Mouse (Mus musculus) macrophage (primary cell): Measurements from ENCODE around the gene Elmod3. TPM values are rescaled to one million over a fixed set of nuclear protein-coding genes. Genes with fewer than 3 reads are reported as not detected.
"Not testable (repeated sequence)": the region's sequence is repeated elsewhere in the genome, so short reads cannot be mapped to it uniquely, and the experiment has no call there.

ENCODE experiments used
- H3K27ac ChIP-seq: fragments of 350-480 bp; formaldehyde crosslinking; 2 replicates; pipeline ENCODE4 v1.9.0; 2021
- H3K36me3 ChIP-seq: fragments of 350-480 bp; formaldehyde crosslinking; 2 replicates; pipeline ENCODE4 v1.9.0; 2021; ENCODE audit errors: inconsistent target
- H3K4me3 ChIP-seq: fragments of 350-480 bp; formaldehyde crosslinking; 2 replicates; pipeline ENCODE4 v1.9.0; 2021; ENCODE audit errors: inconsistent target
- H3K79me2 ChIP-seq: fragments of 350-480 bp; formaldehyde crosslinking; 2 replicates; pipeline ENCODE4 v1.9.0; 2021; ENCODE audit errors: inconsistent target
- WGBS: methylation state at CpG from one replicate; pipeline ENCODE4 v1.1.7; 2026; ENCODE audit warnings: inconsistent platforms; ENCODE audit not compliant: missing documents; 5-methylcytosine and 5-hydroxymethylcytosine counted together
- polyA plus RNA-seq: library from polyadenylated mRNA; stranded (reverse); fragments of 250-400 nt; gene quantifications from 3 replicates; pipeline ENCODE4 v1.2.4, GENCODE M21; 2018; ENCODE audit warnings: inconsistent platforms

The Elmod3 gene
- polyA plus RNA-seq, 1 experiment from 2014 or later: 7.3 TPM

- Histone ChIP-seq H3K4me3 (peak within 1 kb of the TSS; percentile 49), H3K36me3 (no peaks in the 10 kb centered on the region), H3K79me2 (peaks cover 33% of the 10 kb centered on the region), H3K27ac (peak within 1 kb of the TSS; percentile 77)
- WGBS: 1% methylated on average over 22 of the region's 23 CpGs
Observed at GRCm38 (mm10) chr6:72544283-72544987, 53.8 kb downstream of the Elmod3 start, which contains the start of gene Capg. Gene Capg, plus strand, starts transcription at chr6:72544391.

- Histone ChIP-seq H3K36me3 (no peaks in the 10 kb centered on the region), H3K4me3 (no peak overlapping the region), H3K79me2 (peaks cover 31% of the 10 kb centered on the region), H3K27ac (peak overlapping the region; percentile 77; the same call in 1 of the 2 replicates)
- 86% methylated on average over 12 of the region's 12 CpGs for WGBS
Observed at GRCm38 (mm10) chr6:72543265-72543850, 54.9 kb downstream of the Elmod3 start.

DNA sequence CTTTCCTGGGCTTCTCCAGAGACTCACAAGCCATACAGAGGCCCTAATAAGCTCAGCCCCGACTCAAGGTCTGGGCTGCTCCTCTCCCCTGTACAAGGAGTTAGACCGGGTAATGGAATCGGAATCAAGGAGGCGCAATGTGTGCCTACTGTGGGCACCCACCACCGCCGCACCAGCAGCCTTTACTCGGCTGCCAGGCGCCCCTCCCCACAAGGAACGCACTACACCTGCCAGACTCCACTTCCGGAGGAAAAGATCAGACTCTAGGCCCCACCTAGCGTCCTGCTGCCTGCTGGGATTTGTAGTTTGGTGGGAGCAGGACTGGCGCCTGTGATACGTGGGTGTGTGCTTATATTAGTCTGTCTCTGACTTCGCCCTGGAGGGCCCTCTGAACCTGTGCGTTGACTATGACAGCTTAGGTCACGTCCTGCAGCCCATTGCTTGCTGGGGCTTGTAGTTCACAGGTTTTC lies 59.6 kb downstream of the Elmod3 start:
- Histone ChIP-seq H3K36me3 (no peaks in the 10 kb centered on the region), H3K27ac (0 out of 2 replicates have a peak overlapping the region, but pooled peaks have one; percentile 3), H3K4me3 (peak overlapping the region; percentile 40), H3K79me2 (no peaks in the 10 kb centered on the region)
- 5% methylated on average over 16 of the region's 16 CpGs for WGBS

DNA sequence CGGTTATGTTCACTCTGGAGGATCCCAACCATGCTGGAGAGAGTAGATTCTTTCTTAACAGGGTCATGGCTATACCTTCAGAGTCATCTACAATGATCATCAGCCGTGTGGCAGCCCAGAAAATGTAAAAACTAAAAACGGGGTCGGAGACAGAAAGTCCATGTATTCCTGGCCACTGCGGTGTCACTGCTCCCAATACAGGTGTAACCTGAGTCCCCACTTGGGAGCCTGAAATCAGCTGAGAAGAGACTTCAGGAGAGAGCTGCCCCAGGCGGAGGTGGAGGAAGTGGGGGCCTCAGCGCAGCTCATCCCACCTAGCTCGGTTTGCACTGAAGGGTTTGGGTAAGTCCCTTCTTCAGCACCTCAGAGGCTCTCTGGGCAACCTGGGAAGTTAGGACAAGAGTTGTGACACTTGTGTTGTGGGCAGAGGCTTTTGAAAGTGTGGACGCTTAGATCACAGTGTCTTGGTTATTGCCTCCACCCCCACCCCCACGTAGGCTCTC lies 60.2 kb downstream of the Elmod3 start:
- H3K79me2 ChIP-seq: no peaks in the 10 kb centered on the region
- H3K27ac ChIP-seq: 0 out of 2 replicates have a peak overlapping the region, but pooled peaks have one; percentile 3
- H3K36me3 ChIP-seq: no peaks in the 10 kb centered on the region
- 71% methylated on average over 10 of the region's 10 CpGs for WGBS
- H3K4me3 ChIP-seq: peak overlapping the region; percentile 40

GRCm38 (mm10) chr6:72535165-72535564 lies 63.0 kb downstream of the Elmod3 start:
- Histone ChIP-seq H3K27ac (no peak overlapping the region), H3K4me3 (no peak overlapping the region), H3K79me2 (no peaks in the 10 kb centered on the region), H3K36me3 (no peaks in the 10 kb centered on the region)
- 1% methylated on average over 9 of the region's 9 CpGs for WGBS

DNA sequence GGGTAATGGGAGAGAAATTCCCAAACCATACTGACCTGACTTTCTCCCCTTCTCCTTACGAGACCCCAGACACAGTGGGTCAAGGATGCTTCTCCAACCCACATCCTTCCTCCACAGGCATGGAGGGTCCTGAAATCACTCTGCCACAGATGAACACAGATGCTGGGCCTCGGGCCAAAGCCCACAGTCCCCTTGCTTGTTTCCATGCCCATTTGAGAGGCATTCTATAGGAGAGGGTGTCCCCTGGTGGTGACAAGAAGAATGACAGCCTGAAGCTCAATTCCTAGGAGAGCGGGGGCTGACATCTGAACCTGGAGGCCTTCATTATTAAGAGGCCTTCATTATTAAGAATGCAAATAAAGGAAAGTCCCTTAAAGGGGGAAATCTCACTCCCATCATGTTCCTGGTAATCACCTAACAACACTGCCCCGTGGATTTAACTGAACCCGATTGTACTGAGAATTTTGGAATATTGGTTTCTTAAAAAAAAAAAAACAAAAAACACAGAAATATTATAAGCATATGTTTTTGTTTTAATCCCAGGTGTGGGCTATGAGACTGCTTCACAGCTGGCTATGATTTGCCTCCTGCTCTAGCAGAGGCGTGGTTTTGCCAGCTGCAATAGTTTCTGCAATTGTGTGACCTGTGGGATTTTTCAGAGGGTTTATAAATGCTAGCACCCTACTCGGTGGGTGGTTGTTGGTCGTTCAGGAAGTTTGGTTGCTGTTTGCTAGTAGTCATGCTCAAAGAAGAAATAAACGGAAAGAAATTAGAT lies 64.0 kb downstream of the Elmod3 start:
- H3K79me2 ChIP-seq: no peaks in the 10 kb centered on the region
- no peaks in the 10 kb centered on the region for H3K36me3 ChIP-seq
- no peak overlapping the region for H3K27ac ChIP-seq
- WGBS: 34% methylated on average over 8 of the region's 9 CpGs
- no peak overlapping the region for H3K4me3 ChIP-seq

DNA sequence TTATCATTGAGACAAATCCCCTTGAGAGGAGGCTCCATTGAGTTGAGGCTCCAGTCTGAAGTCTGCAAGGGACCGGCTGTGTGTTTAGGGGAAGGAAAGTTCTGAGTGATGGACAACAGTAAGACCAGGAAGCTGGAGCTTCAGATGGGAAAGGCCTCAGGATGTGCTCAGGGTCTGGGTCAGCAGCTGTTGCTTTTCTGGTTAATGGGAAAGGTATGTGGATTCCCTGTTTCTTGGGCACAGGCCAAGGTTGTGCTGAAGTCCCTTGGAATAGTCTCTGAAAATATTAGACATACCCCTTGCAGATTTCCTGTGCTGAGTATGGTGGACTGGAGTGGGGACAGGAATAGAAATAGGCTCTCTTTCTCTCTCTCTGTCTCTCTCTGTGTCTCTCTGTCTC lies 64.7 kb downstream of the Elmod3 start:
- WGBS: no CpG with 5 or more reads among the region's 1 CpGs
- H3K27ac ChIP-seq, H3K4me3 ChIP-seq, H3K79me2 ChIP-seq, H3K36me3 ChIP-seq: not testable (repeated sequence)

DNA sequence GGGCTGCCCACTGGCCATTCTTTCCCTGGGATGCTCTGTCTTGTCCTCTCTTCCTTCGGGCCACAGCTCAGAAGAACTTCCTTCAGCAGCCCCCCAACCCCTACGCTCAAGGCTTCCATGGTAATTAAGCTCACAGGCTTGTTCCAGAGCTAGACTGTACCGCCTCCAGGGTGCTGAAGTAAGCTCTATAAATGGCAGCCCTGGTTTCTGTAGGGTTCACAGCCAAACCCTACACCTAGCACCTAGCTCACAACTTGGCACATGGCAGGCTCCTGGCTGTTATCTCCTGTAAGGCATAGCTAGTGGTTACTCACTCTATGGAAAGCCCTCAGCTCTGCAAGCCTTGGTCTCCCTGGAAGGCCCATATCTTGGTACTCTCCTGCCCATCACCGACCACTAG lies 65.6 kb downstream of the Elmod3 start:
- 93% methylated on average over 4 of the region's 4 CpGs for WGBS
- Histone ChIP-seq H3K36me3 (no peaks in the 10 kb centered on the region), H3K27ac (no peak overlapping the region), H3K79me2 (no peaks in the 10 kb centered on the region), H3K4me3 (no peak overlapping the region)

DNA sequence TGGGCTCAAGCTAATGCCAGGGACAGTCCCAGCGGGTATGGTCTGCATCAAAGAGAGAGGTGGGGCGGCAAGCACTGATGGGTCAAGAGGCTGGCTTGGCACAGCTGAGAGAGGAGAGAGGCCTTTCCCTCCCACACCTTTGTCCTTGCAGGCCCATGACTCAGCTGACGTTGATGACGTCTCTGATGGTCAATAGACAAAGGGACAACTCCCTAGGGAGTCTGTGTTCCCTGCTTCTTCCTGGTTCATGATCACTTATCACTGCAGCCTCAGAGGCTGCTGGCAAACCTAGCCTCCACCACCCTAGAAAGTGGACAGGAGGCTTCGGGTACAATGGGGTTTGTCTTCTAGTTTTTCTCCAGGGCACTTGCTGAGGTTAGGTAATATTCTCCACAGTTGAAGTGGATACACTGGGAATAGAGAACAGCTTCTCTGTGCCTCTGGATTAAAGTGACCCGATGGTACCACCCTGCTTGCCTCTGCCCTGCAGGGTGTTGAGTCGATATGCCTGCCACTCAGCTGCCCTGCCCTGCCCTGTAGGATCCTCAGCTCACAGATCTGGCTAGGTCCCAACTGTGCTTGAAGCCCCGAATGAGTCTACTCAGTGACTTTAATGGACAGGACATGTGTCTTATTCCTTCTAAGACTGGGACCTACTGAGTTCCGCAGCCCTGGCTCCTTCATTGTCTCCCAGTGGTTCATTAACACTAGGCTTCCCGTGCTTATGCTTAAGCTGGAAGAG lies 69.6 kb downstream of the Elmod3 start:
- Histone ChIP-seq H3K4me3 (no peak overlapping the region), H3K79me2 (no peaks in the 10 kb centered on the region), H3K27ac (no peak overlapping the region), H3K36me3 (no peaks in the 10 kb centered on the region)
- 89% methylated on average over 9 of the region's 10 CpGs for WGBS

DNA sequence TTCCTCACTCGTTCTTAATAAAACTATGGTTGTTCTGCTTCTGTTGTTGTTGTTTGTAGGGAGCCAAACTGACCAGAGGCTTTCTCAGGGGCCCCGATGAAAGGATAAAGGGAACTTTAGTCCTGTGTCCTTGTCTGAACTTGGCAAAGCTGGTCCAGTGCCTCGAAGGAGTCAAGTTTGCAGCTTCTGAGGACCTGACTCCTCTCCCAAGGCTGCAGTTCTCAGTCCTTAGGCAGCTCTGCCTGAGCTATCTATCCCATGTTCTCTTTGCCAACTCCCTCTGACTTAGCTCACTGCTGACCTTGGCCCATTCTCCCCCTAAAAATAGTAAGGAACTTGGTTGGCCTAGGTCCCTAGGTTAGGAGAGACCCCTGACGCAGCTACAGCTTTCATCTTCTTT lies 71.1 kb downstream of the Elmod3 start:
- Histone ChIP-seq H3K79me2 (no peaks in the 10 kb centered on the region), H3K4me3 (no peak overlapping the region), H3K36me3 (no peaks in the 10 kb centered on the region), H3K27ac (no peak overlapping the region)
- WGBS: 91% methylated on average over 4 of the region's 4 CpGs

- 83% methylated on average over 2 of the region's 2 CpGs for WGBS
- Histone ChIP-seq H3K79me2 (no peaks in the 10 kb centered on the region), H3K27ac (no peak overlapping the region), H3K4me3 (no peak overlapping the region), H3K36me3 (no peaks in the 10 kb centered on the region)
Observed at GRCm38 (mm10) chr6:72524160-72524559, 74.1 kb downstream of the Elmod3 start.

GRCm38 (mm10) chr6:72523222-72523621 lies 75.0 kb downstream of the Elmod3 start:
- Histone ChIP-seq H3K36me3 (no peaks in the 10 kb centered on the region), H3K79me2 (no peaks in the 10 kb centered on the region), H3K4me3 (no peak overlapping the region), H3K27ac (no peak overlapping the region)
- 95% methylated on average over 4 of the region's 4 CpGs for WGBS

DNA sequence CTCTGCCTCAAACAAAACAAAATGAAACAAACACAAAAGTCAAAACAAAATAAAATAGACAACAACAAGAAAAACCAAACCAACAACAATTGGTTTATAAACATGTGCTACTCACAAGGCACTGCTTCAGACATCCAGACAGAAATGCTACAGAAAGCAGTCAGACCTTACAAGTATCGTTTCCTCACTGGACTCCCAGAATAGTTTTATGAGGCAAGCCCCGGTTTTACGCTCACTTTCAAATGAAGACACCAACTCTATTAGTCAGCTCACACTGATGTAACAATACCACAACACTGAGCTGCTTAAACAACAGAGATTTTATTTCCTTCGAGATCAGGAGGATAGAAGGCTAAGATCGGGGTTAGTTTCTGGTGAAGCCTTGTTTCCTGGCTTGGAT lies 75.9 kb downstream of the Elmod3 start:
- H3K36me3 ChIP-seq: no peaks in the 10 kb centered on the region
- no peaks in the 10 kb centered on the region for H3K79me2 ChIP-seq
- peak overlapping the region; percentile 59 for H3K27ac ChIP-seq
- no peak overlapping the region for H3K4me3 ChIP-seq
- WGBS: 8% methylated on average over 5 of the region's 5 CpGs

DNA sequence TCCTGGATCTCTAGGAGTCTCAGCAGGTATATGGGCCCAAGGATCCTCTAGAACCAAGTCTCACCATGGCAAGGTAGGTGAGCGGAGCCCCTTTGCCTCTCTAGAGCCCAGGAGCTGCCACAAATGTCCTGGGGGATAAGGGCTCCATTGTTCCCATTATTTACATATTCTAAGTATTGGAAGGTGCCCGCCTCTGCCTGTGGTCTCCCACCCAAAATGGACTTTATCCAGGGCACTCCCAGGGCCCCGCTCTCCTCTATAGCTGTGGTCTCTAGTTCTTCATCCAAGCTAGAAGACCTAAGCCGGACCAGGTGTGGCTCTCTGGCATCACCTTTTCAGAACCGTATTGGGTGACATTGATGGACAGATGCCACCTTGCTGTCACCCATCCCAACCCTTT lies 76.6 kb downstream of the Elmod3 start, which contains the start of gene Sh2d6:
Gene Sh2d6, minus strand, starts transcription at position 101 of the 400 bp plus-strand sequence.
- H3K36me3 ChIP-seq: no peaks in the 10 kb centered on the region
- H3K27ac ChIP-seq: peak within 1 kb of the TSS; percentile 59
- H3K79me2 ChIP-seq: no peaks in the 10 kb centered on the region
- no peak within 1 kb of the TSS for H3K4me3 ChIP-seq
- WGBS: 96% methylated on average over 5 of the region's 5 CpGs
